13 mouse cellular contexts compared by ENCODE assay signal in genomic region chr11:108940655-108941412, GRCm38 (mm10). TPM values are rescaled to one million over a fixed set of nuclear protein-coding genes. Genes with fewer than 3 reads are reported as not detected.
DNase-seq lines count a peak whose midpoint lies in the region; ATAC-seq and TF ChIP-seq lines count a peak whose summit lies in the region.
"Had no signal": no experiment of that assay in that cellular context is flagged by ENCODE, and none has a peak within 500 bp of the region (broad histone marks: within the 10 kb centered on the region; RNA-seq: fewer than 3 reads in every experiment).

No protein-coding gene starts in this region.

- peaks cover 93% of the 10 kb centered on the region for H3K36me3 ChIP-seq in lung, embryonic 14.5 days (ENCODE audit: insufficient read depth)
- peaks cover 45% of the 10 kb centered on the region for H3K36me3 ChIP-seq in forebrain, embryonic 11.5 days (ENCODE audit: control insufficient read depth, insufficient read depth, low read length)
- peaks cover 31% of the 10 kb centered on the region for H3K36me3 ChIP-seq in intestine, embryonic 16.5 days (ENCODE audit: control insufficient read depth, insufficient read depth, low read length)
- H3K36me3 ChIP-seq in neural tube, embryonic 13.5 days = peaks cover 72% of the 10 kb centered on the region

- no peaks in the 10 kb centered on the region for H3K27me3 ChIP-seq in lung, embryonic 14.5 days (ENCODE audit: insufficient read depth, low read length)
- H3K27me3 ChIP-seq in forebrain, embryonic 11.5 days (ENCODE audit: control insufficient read depth, insufficient read depth, low read length) = no peaks in the 10 kb centered on the region
- H3K27me3 ChIP-seq in intestine, embryonic 16.5 days (replicated peaks; ENCODE audit: control insufficient read depth, insufficient read depth, low read length) = no peaks in the 10 kb centered on the region
- no peaks in the 10 kb centered on the region for H3K27me3 ChIP-seq in neural tube, embryonic 13.5 days

- DNase-seq in lung, embryonic 14.5 days = peak; percentile 74
- DNase-seq in lung, adult 18-20 months = no peak
- no peak for DNase-seq in forebrain, embryonic 11.5 days (ENCODE audit: low spot score)
- no peak for DNase-seq in cerebellum, adult 11-12 months
- DNase-seq in heart, adult 8-10 months (ENCODE audit: low spot score) = no peak
- no peak for DNase-seq in testis, postnatal 14 days (ENCODE audit: low spot score)
- DNase-seq: right cerebral cortex, postnatal 4 days had no signal

- TF ChIP-seq CTCF in lung, embryonic 14.5 days (IDR thresholded peaks at IDR 0.05; ENCODE audit: low read depth) = no peak

- no peak overlapping the region for H3K4me3 ChIP-seq in lung, embryonic 14.5 days (ENCODE audit: low read depth, low read length)
- no peak overlapping the region for H3K4me3 ChIP-seq in forebrain, embryonic 11.5 days (ENCODE audit: low read depth, low read length)
- no peak overlapping the region for H3K4me3 ChIP-seq in intestine, embryonic 16.5 days (ENCODE audit: low read length)
- H3K4me3 ChIP-seq in neural tube, embryonic 13.5 days = no peak overlapping the region
- H3K4me3 ChIP-seq: erythroblast, embryonic 14.5 days; heart, embryonic 10.5 days; myocyte had no signal

- H3K4me2 ChIP-seq in lung, embryonic 14.5 days = no peak overlapping the region
- H3K4me2 ChIP-seq in forebrain, embryonic 11.5 days (ENCODE audit: low read depth, low read length, severe bottlenecking) = no peak overlapping the region
- no peak overlapping the region for H3K4me2 ChIP-seq in intestine, embryonic 16.5 days (ENCODE audit: low read depth, low read length)
- H3K4me2 ChIP-seq in neural tube, embryonic 13.5 days = peak overlapping the region; percentile 22

- ATAC-seq in lung, embryonic 14.5 days (ENCODE audit: insufficient read depth) = no peak
- ATAC-seq in forebrain, embryonic 11.5 days (replicated peaks; ENCODE audit: low FRiP score) = no peak
- no peak for ATAC-seq in intestine, embryonic 16.5 days
- ATAC-seq in neural tube, embryonic 13.5 days (ENCODE audit: low read depth) = peak; percentile 32; the same call in 1 of the 2 replicates
- ATAC-seq: inflammation-experienced regulatory T-cells, adult 6 months had no signal

- peak overlapping the region; percentile 64; the same call in 1 of the 2 replicates for H3K27ac ChIP-seq in lung, embryonic 14.5 days (ENCODE audit: low read depth)
- peak overlapping the region; percentile 50 for H3K27ac ChIP-seq in forebrain, embryonic 11.5 days (ENCODE audit: low read depth, low read length)
- H3K27ac ChIP-seq in intestine, embryonic 16.5 days (ENCODE audit: low read length) = 0 out of 2 replicates have a peak overlapping the region, but pooled peaks have one; percentile 19
- peak overlapping the region; percentile 76 for H3K27ac ChIP-seq in neural tube, embryonic 13.5 days (replicated peaks)
- H3K27ac ChIP-seq: heart, embryonic 10.5 days had no signal

- H3K9ac ChIP-seq in lung, embryonic 14.5 days = no peak overlapping the region
- no peak overlapping the region for H3K9ac ChIP-seq in forebrain, embryonic 11.5 days (ENCODE audit: low read length)
- no peak overlapping the region for H3K9ac ChIP-seq in intestine, embryonic 16.5 days (ENCODE audit: low read depth, low read length)
- H3K9ac ChIP-seq in neural tube, embryonic 13.5 days = peak overlapping the region; percentile 34; the same call in 1 of the 2 replicates

- 49% methylated on average over 19 of the region's 19 CpGs for WGBS in lung, embryonic 14.5 days
- WGBS in forebrain, embryonic 11.5 days = 34% methylated on average over 17 of the region's 19 CpGs
- WGBS in intestine, embryonic 16.5 days = 66% methylated on average over 19 of the region's 19 CpGs
- 41% methylated on average over 19 of the region's 19 CpGs for WGBS in neural tube, embryonic 13.5 days

- peaks cover 3% of the 10 kb centered on the region; the same call in 1 of the 2 replicates for H3K4me1 ChIP-seq in lung, embryonic 14.5 days (ENCODE audit: insufficient read depth)
- H3K4me1 ChIP-seq in forebrain, embryonic 11.5 days (replicated peaks; ENCODE audit: control insufficient read depth, insufficient read depth, low read length) = peaks cover 25% of the 10 kb centered on the region
- H3K4me1 ChIP-seq in intestine, embryonic 16.5 days (ENCODE audit: control insufficient read depth, insufficient read depth, low read length) = peaks cover 6% of the 10 kb centered on the region; the same call in 1 of the 2 replicates
- peaks cover 46% of the 10 kb centered on the region for H3K4me1 ChIP-seq in neural tube, embryonic 13.5 days (replicated peaks)

- H3K9me3 ChIP-seq in lung, embryonic 14.5 days (ENCODE audit: low read depth, low read length) = no peaks in the 10 kb centered on the region
- H3K9me3 ChIP-seq in forebrain, embryonic 11.5 days (ENCODE audit: control insufficient read depth, low read length) = no peaks in the 10 kb centered on the region
- no peaks in the 10 kb centered on the region; the same call in 1 of the 2 replicates for H3K9me3 ChIP-seq in intestine, embryonic 16.5 days (ENCODE audit: control insufficient read depth, low read length)
- H3K9me3 ChIP-seq in neural tube, embryonic 13.5 days = no peaks in the 10 kb centered on the region
- H3K9me3 ChIP-seq: heart, embryonic 10.5 days had no signal

RNA-seq across cellular contexts. Expression of gene Axin2, which starts 20.7 kb away (rescaled TPM):
- 13.0 and 15.5 TPM in 2 replicates for polyA plus RNA-seq in lung, embryonic 14.5 days (2014; fragmentation: Nextera tagmentation; extraction: Ambion mirVana)
- polyA plus RNA-seq in forebrain, embryonic 11.5 days (2014; fragmentation: Nextera tagmentation; extraction: Ambion mirVana) = 20.9 and 23.9 TPM in 2 replicates
- polyA plus RNA-seq in intestine, embryonic 16.5 days (2015; fragmentation: Nextera tagmentation; extraction: Ambion mirVana) = 2.8 and 3.2 TPM in 2 replicates
- polyA plus RNA-seq in neural tube, embryonic 13.5 days (2015; fragmentation: Nextera tagmentation; extraction: Ambion mirVana) = 8.8 and 10.6 TPM in 2 replicates
- 1 to 10 TPM; 3.7 to 7.3 (median 4.8) TPM for total RNA-seq in heart, adult 8-10 months (2022)

Comparison
In these comparisons a context has a peak if more than half of its experiments do, and no peak if none do; other contexts are left out.
1. H3K27ac ChIP-seq: peak in every context shown above with its lines; median percentile 76 in neural tube, embryonic 13.5 days; 64 in lung, embryonic 14.5 days; 50 in forebrain, embryonic 11.5 days; 19 in intestine, embryonic 16.5 days.